Comparison of ENCODE assay signal across 15 mouse cellular contexts in the genomic region with DNA sequence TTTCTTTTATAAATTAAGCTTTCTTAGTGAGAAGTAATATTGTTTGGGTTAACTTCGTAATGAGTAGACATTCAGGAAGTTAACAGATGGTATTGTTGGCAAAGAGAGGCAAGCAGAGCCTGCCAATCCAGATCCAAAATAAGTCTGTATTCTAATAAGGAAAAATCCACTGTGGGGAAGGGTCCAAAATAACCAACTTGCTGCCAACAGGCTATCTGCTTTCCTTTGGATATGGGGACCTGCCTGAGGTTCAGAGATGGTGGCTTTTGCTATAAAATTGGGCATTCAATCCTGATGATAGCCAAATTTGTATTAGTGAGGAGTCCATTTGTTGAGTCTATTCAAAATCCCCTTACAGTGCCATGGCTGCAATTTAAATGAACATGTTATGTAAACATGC.
DNase-seq lines count a peak whose midpoint lies in the region; ATAC-seq and TF ChIP-seq lines count a peak whose summit lies in the region.
"Had no signal": no experiment of that assay in that cellular context is flagged by ENCODE, and none has a peak within 500 bp of the region (broad histone marks: within the 10 kb centered on the region; RNA-seq: fewer than 3 reads in every experiment).

No protein-coding gene starts in this region.

- no peaks in the 10 kb centered on the region for H3K9me3 ChIP-seq in forebrain, postnatal 0 days (ENCODE audit: low read length)
- H3K9me3 ChIP-seq: G1E; neural tube, embryonic 13.5 days had no signal

- H3K4me3 ChIP-seq in left cerebral cortex, adult 2 months, result no peak overlapping the region
- H3K4me3 ChIP-seq in forebrain, postnatal 0 days (ENCODE audit: low read depth, low read length), result no peak overlapping the region
- H3K4me3 ChIP-seq: heart, adult 2 months; neural tube, embryonic 13.5 days had no signal

- H3K9ac ChIP-seq in forebrain, postnatal 0 days, result no peak overlapping the region
- H3K9ac ChIP-seq: neural tube, embryonic 13.5 days had no signal

- H3K4me2 ChIP-seq in forebrain, postnatal 0 days (ENCODE audit: low read depth), result no peak overlapping the region
- H3K4me2 ChIP-seq: neural tube, embryonic 13.5 days had no signal

- no peaks in the 10 kb centered on the region for H3K36me3 ChIP-seq in forebrain, postnatal 0 days (ENCODE audit: insufficient read depth)
- H3K36me3 ChIP-seq: G1E; neural tube, embryonic 13.5 days had no signal

- ATAC-seq in forebrain, postnatal 0 days, result peak; percentile 60; the same call in 1 of the 2 replicates
- ATAC-seq: inflammation-experienced regulatory T-cells, adult 6 months had no signal

- 48% methylated on average over 1 of the region's 1 CpGs for WGBS in forebrain, postnatal 0 days

- peak; percentile 2 for DNase-seq in left cerebral cortex, adult 11 months (ENCODE audit: low spot score)
- no peak for DNase-seq in left cerebral cortex, adult 2 months (ENCODE audit: extremely low spot score in 1 of 2, low spot score in 2 of 2)
- DNase-seq in cerebellum, adult 18-20 months, result peak; percentile 52 to 59
- peak; percentile 76 for DNase-seq in forebrain, postnatal 0 days
- peak; percentile 16 for DNase-seq in telencephalon, adult 2 months (ENCODE audit: low read depth, low spot score)
- DNase-seq in lung, postnatal 36 days, result no peak
- no peak for DNase-seq in testis, postnatal 10 days (ENCODE audit: low spot score)
- DNase-seq: adrenal gland, postnatal 36 days; heart, adult 2 months; liver; lung, adult 2 months; retina, postnatal 1 day had no signal

- no peaks in the 10 kb centered on the region for H3K27me3 ChIP-seq in forebrain, postnatal 0 days (ENCODE audit: insufficient read depth, low read length)
- H3K27me3 ChIP-seq: neural tube, embryonic 13.5 days had no signal

- H3K4me1 ChIP-seq in forebrain, postnatal 0 days (ENCODE audit: insufficient read depth), result 0 out of 2 replicates have a peak, but pooled peaks cover 5% of the 10 kb centered on the region
- H3K4me1 ChIP-seq: neural tube, embryonic 13.5 days had no signal

- intact Hi-C loops in left cerebral cortex, adult 2 months (cut with DNase I), result no loop called here

- H3K27ac ChIP-seq in left cerebral cortex, adult 2 months, result no peak overlapping the region
- H3K27ac ChIP-seq in forebrain, postnatal 0 days (ENCODE audit: low read depth, low read length), result no peak overlapping the region; the same call in 1 of the 2 replicates
- H3K27ac ChIP-seq: heart, adult 2 months; neural tube, embryonic 13.5 days had no signal

- TF ChIP-seq CTCF in left cerebral cortex, adult 2 months (IDR thresholded peaks at IDR 0.05), result no peak
- TF ChIP-seq CTCF in forebrain, postnatal 0 days (IDR thresholded peaks at IDR 0.05; ENCODE audit: low read depth), result no peak

Comparison
In these comparisons a context has a peak if more than half of its experiments do, and no peak if none do; other contexts are left out.
1. DNase-seq: peak in left cerebral cortex, adult 11 months (single experiment), cerebellum, adult 18-20 months (2 of 2), forebrain, postnatal 0 days (single experiment) and telencephalon, adult 2 months (single experiment); none in left cerebral cortex, adult 2 months (0 of 2), lung, postnatal 36 days (single experiment) and testis, postnatal 10 days (single experiment).